Mouse (Mus musculus): ENCODE data around the gene Slc16a1. TPM values are rescaled to one million over a fixed set of nuclear protein-coding genes. Genes with fewer than 3 reads are reported as not detected.

Gene Slc16a1
- polyA plus RNA-seq, 1 experiment from 2014 or later: 31.0 TPM

DNA sequence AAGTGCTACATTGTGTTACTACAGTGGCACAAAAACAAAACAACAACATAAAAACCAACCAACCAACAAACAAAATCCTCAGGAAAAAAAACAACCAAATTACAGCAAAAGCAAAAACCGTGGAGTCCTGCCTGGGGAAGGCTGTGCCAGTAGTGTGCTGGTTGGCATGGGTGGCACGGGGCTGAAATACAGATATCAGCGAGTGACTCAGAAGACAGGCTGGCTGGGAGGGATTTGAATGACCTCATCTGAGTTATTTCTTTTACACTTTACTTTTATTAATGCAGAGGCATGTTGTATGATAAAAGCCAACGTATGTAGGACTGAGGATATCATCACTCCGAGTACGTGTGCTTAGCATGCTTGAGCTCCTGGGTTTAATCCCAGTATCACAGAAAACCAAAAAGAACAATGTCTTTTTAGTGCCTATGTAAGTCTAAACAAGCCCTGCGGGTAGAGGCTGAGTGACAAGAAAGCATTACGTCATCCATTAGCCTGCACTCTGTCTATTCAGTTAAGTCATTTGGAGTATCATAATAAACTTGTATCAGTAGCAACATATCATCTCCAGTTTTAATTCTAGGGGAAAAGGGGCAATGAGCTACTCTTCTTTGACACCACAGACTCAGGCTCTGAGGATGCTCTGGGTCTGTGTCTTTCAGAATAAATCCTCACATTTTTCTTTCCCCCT, 28.6 kb upstream of the Slc16a1 start:
- Histone ChIP-seq H3K9ac (no peak overlapping the region), H3K27me3 (ENCODE audit: insufficient read depth, low read length) (no peaks in the 10 kb centered on the region), H3K9me3 (ENCODE audit: low read depth, low read length) (no peaks in the 10 kb centered on the region), H3K4me1 (ENCODE audit: insufficient read depth) (no peaks in the 10 kb centered on the region), H3K27ac (ENCODE audit: low read depth) (no peak overlapping the region), H3K4me3 (ENCODE audit: low read depth, low read length) (no peak overlapping the region), H3K4me2 (no peak overlapping the region), H3K36me3 (ENCODE audit: insufficient read depth) (no peaks in the 10 kb centered on the region)
- no peak for ATAC-seq (ENCODE audit: insufficient read depth)
- DNase-seq: no peak
- 69% methylated on average over 8 of the region's 8 CpGs for WGBS
- TF ChIP-seq CTCF (IDR thresholded peaks at IDR 0.05; ENCODE audit: low read depth): no peak

DNA sequence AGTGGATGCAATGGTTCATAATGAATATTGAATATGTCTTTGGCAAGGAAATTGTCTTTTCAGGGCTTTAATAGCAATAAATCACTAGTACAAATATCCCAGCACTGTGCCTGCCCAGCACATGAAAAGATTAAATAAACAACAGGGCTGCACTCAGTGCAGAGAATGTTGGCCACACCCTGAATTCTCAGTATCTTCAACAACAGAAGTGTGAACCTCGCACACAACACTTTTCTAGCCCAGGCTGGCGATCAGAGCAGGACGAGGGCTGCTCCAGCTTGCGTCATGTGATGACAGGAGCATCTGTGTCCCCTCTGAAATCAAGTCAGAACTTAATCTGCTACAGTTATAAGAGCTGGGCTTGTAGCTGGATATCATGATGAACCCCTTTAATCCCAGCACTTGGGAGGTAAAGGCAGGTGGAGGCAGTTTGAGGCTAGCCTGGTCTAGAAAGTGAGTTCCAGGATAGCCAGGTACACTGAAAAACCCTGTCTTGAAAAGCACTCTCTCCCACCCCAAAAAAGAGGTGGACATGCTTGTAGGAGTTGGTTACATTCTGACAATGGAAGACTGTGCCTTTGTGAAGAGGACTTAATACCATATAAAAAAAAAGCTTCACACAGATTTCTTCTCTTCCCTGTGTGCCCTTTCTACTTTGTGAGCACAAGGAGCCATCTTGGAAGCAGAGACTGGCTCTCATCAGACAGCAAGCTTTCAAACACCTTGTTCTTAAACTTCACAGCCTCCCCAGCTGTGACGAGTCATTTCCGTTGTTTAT, 27.8 kb upstream of the Slc16a1 start:
- no peak overlapping the region for H3K27ac ChIP-seq (ENCODE audit: low read depth)
- no peaks in the 10 kb centered on the region for H3K36me3 ChIP-seq (ENCODE audit: insufficient read depth)
- H3K4me2 ChIP-seq: no peak overlapping the region
- WGBS: 42% methylated on average over 6 of the region's 6 CpGs
- no peaks in the 10 kb centered on the region for H3K27me3 ChIP-seq (ENCODE audit: insufficient read depth, low read length)
- no peak for TF ChIP-seq CTCF (IDR thresholded peaks at IDR 0.05; ENCODE audit: low read depth)
- H3K4me1 ChIP-seq (ENCODE audit: insufficient read depth): no peaks in the 10 kb centered on the region
- no peak overlapping the region for H3K9ac ChIP-seq
- ATAC-seq (ENCODE audit: insufficient read depth) (peak; percentile 63), DNase-seq (peak; percentile 39)
- no peaks in the 10 kb centered on the region for H3K9me3 ChIP-seq (ENCODE audit: low read depth, low read length)
- H3K4me3 ChIP-seq (ENCODE audit: low read depth, low read length): no peak overlapping the region

DNA sequence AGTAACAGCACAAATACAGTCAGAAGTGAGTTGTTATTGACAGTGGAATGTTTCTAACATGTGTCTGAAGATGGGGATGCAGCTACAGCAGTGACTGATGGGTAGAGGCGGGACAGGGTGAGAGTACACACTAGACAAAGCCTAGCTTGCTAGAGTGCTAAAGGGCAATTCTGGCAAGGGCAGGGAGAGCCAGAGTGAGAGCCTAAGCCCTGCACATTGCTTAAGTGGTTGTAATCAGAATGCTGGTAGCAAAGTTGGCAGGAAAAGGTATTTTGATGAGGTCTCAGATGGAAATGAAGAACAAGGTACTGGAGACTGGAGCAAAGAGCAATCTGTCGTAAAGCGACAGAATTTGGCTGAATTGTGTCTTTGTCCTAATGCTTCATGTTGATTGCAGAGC, 26.5 kb upstream of the Slc16a1 start:
- no peaks in the 10 kb centered on the region for H3K27me3 ChIP-seq (ENCODE audit: insufficient read depth, low read length)
- H3K4me1 ChIP-seq (ENCODE audit: insufficient read depth): no peaks in the 10 kb centered on the region
- H3K9ac ChIP-seq: no peak overlapping the region
- H3K36me3 ChIP-seq (ENCODE audit: insufficient read depth): no peaks in the 10 kb centered on the region
- H3K4me3 ChIP-seq (ENCODE audit: low read depth, low read length): no peak overlapping the region
- no peak overlapping the region for H3K4me2 ChIP-seq
- DNase-seq: no peak
- WGBS: 87% methylated on average over 3 of the region's 3 CpGs
- ATAC-seq (ENCODE audit: insufficient read depth): no peak
- no peak overlapping the region for H3K27ac ChIP-seq (ENCODE audit: low read depth)
- H3K9me3 ChIP-seq (ENCODE audit: low read depth, low read length): no peaks in the 10 kb centered on the region
- no peak for TF ChIP-seq CTCF (IDR thresholded peaks at IDR 0.05; ENCODE audit: low read depth)

DNA sequence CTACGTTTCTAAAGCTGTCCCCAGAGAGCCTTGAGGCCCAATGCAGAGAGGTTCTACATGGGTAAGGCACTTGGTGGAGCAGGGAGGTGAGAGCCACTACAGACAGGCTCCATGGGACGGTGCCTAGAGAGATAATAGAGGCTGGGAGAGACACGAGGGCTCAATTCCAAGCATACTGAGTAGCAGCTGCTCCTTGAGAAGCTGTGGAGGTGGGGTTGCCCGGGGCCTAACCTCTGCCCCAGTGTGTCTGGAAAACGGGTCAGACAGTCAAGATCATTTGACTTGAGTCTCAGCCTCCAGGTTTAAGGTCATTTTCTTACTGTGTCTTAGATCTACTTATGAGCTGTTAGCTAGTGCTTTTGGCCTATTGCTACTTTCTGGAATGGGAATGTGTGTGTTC, 25.4 kb upstream of the Slc16a1 start:
- no peak overlapping the region for H3K27ac ChIP-seq (ENCODE audit: low read depth)

DNA sequence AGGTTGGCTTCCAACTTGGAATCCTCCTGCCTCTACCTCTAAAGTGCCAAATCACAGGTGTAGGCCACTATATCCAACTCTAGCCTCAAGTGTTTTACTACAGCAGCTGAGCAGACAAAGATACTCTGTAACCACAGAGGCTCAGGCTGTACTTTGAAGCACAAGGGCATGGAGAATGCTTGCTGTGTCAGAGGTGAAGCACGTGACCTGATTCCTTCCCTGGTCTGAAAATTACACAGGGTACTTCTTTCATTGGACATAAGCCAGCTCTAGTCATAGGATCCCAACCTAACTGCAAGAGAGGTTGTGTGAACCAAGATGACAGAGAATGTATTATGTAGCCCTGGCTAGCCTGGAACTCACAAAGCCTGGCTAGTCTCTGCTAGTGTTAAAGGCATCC, 24.4 kb upstream of the Slc16a1 start:
- no peak for ATAC-seq (ENCODE audit: insufficient read depth)
- Histone ChIP-seq H3K27me3 (ENCODE audit: insufficient read depth, low read length) (no peaks in the 10 kb centered on the region), H3K4me3 (ENCODE audit: low read depth, low read length) (no peak overlapping the region), H3K4me1 (ENCODE audit: insufficient read depth) (no peaks in the 10 kb centered on the region), H3K36me3 (ENCODE audit: insufficient read depth) (no peaks in the 10 kb centered on the region), H3K9me3 (ENCODE audit: low read depth, low read length) (no peaks in the 10 kb centered on the region), H3K4me2 (no peak overlapping the region), H3K27ac (ENCODE audit: low read depth) (no peak overlapping the region), H3K9ac (no peak overlapping the region)
- no peak for TF ChIP-seq CTCF (IDR thresholded peaks at IDR 0.05; ENCODE audit: low read depth)
- WGBS: 72% methylated on average over 1 of the region's 1 CpGs
- DNase-seq: no peak

More for the DNA sequence above, 25.4 kb upstream of the Slc16a1 start:
- no peak for DNase-seq
- 56% methylated on average over 5 of the region's 5 CpGs for WGBS
- no peaks in the 10 kb centered on the region for H3K4me1 ChIP-seq (ENCODE audit: insufficient read depth)
- no peak overlapping the region for H3K9ac ChIP-seq
- ATAC-seq (ENCODE audit: insufficient read depth): no peak
- no peaks in the 10 kb centered on the region for H3K27me3 ChIP-seq (ENCODE audit: insufficient read depth, low read length)
- H3K9me3 ChIP-seq (ENCODE audit: low read depth, low read length): no peaks in the 10 kb centered on the region
- no peak overlapping the region for H3K4me2 ChIP-seq
- no peaks in the 10 kb centered on the region for H3K36me3 ChIP-seq (ENCODE audit: insufficient read depth)
- no peak overlapping the region for H3K4me3 ChIP-seq (ENCODE audit: low read depth, low read length)
- TF ChIP-seq CTCF (IDR thresholded peaks at IDR 0.05; ENCODE audit: low read depth): no peak

DNA sequence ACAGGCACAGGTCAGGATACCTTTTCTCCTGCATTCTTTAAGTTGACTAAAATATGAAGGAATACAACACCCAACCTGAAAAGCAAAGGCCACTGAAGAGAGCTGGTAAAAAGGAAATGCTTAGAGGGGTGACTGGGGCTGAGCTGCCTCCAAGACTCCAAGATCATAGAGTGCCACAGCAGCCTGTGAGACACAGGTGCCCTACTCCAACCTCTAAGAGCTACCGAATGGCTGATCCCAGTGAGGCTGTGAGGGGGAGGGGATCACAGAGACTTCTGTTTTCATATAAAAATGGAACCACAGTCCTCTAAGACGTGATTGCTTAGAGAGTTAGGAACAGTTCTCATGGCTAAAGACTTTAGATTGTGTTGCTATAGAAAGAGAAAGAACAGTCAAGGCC, 23.3 kb upstream of the Slc16a1 start:
- TF ChIP-seq CTCF (IDR thresholded peaks at IDR 0.05; ENCODE audit: low read depth): no peak
- WGBS: 57% methylated on average over 2 of the region's 2 CpGs

DNA sequence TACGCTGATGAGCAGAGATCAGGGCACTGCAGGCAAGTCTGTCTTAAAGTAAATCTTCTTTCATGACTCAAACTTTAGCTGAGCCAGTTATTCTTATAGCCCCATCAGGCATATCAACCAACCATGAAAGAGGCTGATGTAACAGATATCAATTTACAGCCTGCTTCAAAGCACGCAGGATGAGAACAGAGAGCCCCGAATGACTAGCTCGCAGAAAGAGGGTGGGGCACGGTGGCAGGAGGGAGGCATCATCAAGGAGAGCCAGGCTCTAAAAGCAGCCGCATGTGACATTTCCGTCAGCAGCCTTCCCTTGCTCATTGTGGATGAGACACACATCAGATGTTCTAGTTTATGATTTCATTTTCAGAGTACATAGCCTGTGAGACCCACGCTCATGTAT, 22.3 kb upstream of the Slc16a1 start:
- 32% methylated on average over 8 of the region's 8 CpGs for WGBS
- Histone ChIP-seq H3K9me3 (ENCODE audit: low read depth, low read length) (no peaks in the 10 kb centered on the region), H3K27ac (ENCODE audit: low read depth) (no peak overlapping the region), H3K36me3 (ENCODE audit: insufficient read depth) (no peaks in the 10 kb centered on the region), H3K9ac (no peak overlapping the region; the same call in 1 of the 2 replicates), H3K27me3 (ENCODE audit: insufficient read depth, low read length) (no peaks in the 10 kb centered on the region), H3K4me2 (no peak overlapping the region), H3K4me1 (ENCODE audit: insufficient read depth) (no peaks in the 10 kb centered on the region), H3K4me3 (ENCODE audit: low read depth, low read length) (no peak overlapping the region)
- ATAC-seq (ENCODE audit: insufficient read depth) (peak; percentile 47; the same call in 1 of the 2 replicates), DNase-seq (peak; percentile 19)
- TF ChIP-seq CTCF (IDR thresholded peaks at IDR 0.05; ENCODE audit: low read depth): no peak

More for the DNA sequence above, 23.3 kb upstream of the Slc16a1 start:
- Histone ChIP-seq H3K36me3 (ENCODE audit: insufficient read depth) (no peaks in the 10 kb centered on the region), H3K4me3 (ENCODE audit: low read depth, low read length) (no peak overlapping the region), H3K4me2 (no peak overlapping the region), H3K9ac (no peak overlapping the region), H3K27me3 (ENCODE audit: insufficient read depth, low read length) (no peaks in the 10 kb centered on the region), H3K4me1 (ENCODE audit: insufficient read depth) (no peaks in the 10 kb centered on the region), H3K9me3 (ENCODE audit: low read depth, low read length) (no peaks in the 10 kb centered on the region), H3K27ac (ENCODE audit: low read depth) (no peak overlapping the region)
- no peak for DNase-seq
- no peak for ATAC-seq (ENCODE audit: insufficient read depth)
